Mouse (Mus musculus): ENCODE measurements at regions not wholly inside any gene's neighbourhood (a gene's known extent, or its start where the extent isn't known, plus 50 kb on each side); places are given as distances from the start of the nearest gene placed in this dataset.

DNA sequence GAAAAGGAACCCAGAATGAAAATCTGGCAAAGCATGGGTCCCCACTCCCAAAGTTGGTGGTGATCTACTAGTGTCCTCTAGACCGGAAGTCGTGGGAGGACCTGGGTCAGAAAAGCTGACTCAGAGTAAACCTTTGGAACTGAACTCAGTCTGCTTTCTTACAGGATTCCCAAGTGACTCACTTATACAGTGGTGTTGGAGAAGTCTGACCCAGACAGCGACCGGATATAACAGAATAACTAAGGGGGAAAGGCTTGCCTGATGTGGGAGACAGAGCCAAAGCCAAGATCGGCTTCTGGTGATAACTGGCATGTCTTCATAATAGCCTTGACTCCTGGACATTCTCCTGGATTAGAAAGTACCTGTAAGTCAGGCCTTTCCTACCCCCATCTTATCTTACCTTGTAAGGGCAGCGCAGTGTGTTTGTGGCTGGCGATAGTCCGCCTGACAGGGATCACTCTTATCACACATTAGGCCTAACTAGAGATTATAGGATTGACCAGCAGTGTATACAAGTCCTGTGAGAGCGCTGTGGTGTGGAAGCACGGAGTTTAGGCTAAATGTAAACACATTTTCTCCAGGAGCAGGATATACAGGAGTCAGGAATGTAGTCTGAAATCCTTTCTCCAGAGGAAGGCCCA lies 150.4 kb downstream of the Gm19410 start:
- H3K9ac ChIP-seq: no peak overlapping the region
- H3K4me2 ChIP-seq: no peak overlapping the region
- no peak overlapping the region for H3K27ac ChIP-seq
- no peaks in the 10 kb centered on the region for H3K36me3 ChIP-seq (replicated peaks)
- H3K4me3 ChIP-seq: no peak overlapping the region
- 89% methylated on average over 10 of the region's 10 CpGs for WGBS
- no peaks in the 10 kb centered on the region for H3K27me3 ChIP-seq (replicated peaks)
- 0 out of 2 replicates have a peak, but pooled peaks cover 2% of the 10 kb centered on the region for H3K4me1 ChIP-seq
- H3K9me3 ChIP-seq: no peaks in the 10 kb centered on the region
- no peak for ATAC-seq (replicated peaks)

GRCm38 (mm10) chr8:35917573-35917972 lies 152.0 kb downstream of the Gm19410 start:
- Histone ChIP-seq H3K4me1 (0 out of 2 replicates have a peak, but pooled peaks cover 2% of the 10 kb centered on the region), H3K4me3 (no peak overlapping the region), H3K9me3 (no peaks in the 10 kb centered on the region), H3K27me3 (replicated peaks) (no peaks in the 10 kb centered on the region), H3K9ac (no peak overlapping the region), H3K27ac (no peak overlapping the region), H3K4me2 (no peak overlapping the region), H3K36me3 (replicated peaks) (no peaks in the 10 kb centered on the region)
- WGBS: 72% methylated on average over 3 of the region's 3 CpGs
- no peak for ATAC-seq (replicated peaks)

DNA sequence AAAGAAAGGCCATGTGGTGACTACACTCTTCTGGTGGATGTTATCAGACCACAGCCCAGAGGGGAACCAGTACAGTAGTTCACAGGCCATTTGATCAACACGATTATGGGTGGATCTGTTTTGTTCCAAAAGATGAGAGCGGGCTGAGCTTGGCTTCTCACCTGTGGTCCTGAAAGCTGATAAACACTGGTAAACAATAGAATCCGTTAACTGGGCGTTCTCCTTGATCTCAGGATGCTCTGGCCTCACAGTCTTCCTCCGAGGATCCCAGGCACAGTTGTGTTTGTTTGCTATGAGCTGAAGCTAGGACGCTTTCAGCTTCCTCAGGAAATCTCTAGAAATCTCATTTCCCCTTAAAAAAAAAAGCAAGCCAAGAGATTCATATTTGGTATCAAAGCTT lies 153.9 kb downstream of the Gm19410 start:
- Histone ChIP-seq H3K27me3 (replicated peaks) (no peaks in the 10 kb centered on the region), H3K9ac (no peak overlapping the region), H3K9me3 (no peaks in the 10 kb centered on the region), H3K36me3 (replicated peaks) (no peaks in the 10 kb centered on the region), H3K4me1 (0 out of 2 replicates have a peak, but pooled peaks cover 2% of the 10 kb centered on the region), H3K4me3 (no peak overlapping the region), H3K4me2 (no peak overlapping the region), H3K27ac (no peak overlapping the region)
- no peak for ATAC-seq (replicated peaks)
- WGBS: 82% methylated on average over 6 of the region's 6 CpGs

GRCm38 (mm10) chr8:35919859-35920675 lies 154.5 kb downstream of the Gm19410 start:
- Histone ChIP-seq H3K4me3 (no peak overlapping the region), H3K4me2 (no peak overlapping the region), H3K9ac (no peak overlapping the region), H3K27ac (no peak overlapping the region), H3K4me1 (0 out of 2 replicates have a peak, but pooled peaks cover 2% of the 10 kb centered on the region), H3K9me3 (no peaks in the 10 kb centered on the region), H3K36me3 (replicated peaks) (no peaks in the 10 kb centered on the region), H3K27me3 (replicated peaks) (no peaks in the 10 kb centered on the region)
- WGBS: 44% methylated on average over 8 of the region's 8 CpGs
- no peak for ATAC-seq (replicated peaks)

DNA sequence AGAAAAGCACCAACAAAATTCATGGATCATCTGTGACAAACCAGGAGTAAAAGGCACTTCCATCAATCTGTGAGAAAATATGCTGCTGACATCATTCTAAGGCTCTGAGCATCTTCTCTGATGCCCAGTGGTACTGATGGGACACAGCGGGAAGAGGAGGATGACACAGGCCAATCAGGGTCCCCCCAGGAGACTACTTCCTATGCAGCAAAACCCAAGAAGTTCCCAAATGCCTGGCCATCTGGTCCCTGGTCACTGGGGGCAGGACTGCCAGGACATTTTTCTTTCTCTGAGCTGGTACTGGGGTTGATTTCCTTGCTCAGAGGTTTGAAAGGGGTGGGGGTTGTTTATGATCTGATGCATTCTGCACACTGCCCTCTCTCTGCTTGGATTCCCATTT lies 158.4 kb downstream of the Gm19410 start:
- Histone ChIP-seq H3K9ac (no peak overlapping the region), H3K27me3 (replicated peaks) (no peaks in the 10 kb centered on the region), H3K4me2 (no peak overlapping the region), H3K9me3 (no peaks in the 10 kb centered on the region), H3K27ac (no peak overlapping the region), H3K36me3 (replicated peaks) (no peaks in the 10 kb centered on the region), H3K4me3 (no peak overlapping the region), H3K4me1 (0 out of 2 replicates have a peak, but pooled peaks cover 2% of the 10 kb centered on the region)
- no peak for ATAC-seq (replicated peaks)
- 80% methylated on average over 1 of the region's 1 CpGs for WGBS

- Histone ChIP-seq H3K27me3 (replicated peaks) (no peaks in the 10 kb centered on the region), H3K9ac (no peak overlapping the region), H3K4me1 (no peaks in the 10 kb centered on the region), H3K9me3 (no peaks in the 10 kb centered on the region), H3K36me3 (replicated peaks) (no peaks in the 10 kb centered on the region), H3K27ac (no peak overlapping the region), H3K4me3 (no peak overlapping the region), H3K4me2 (no peak overlapping the region)
- WGBS: 81% methylated on average over 5 of the region's 5 CpGs
- ATAC-seq (replicated peaks): no peak
Observed at GRCm38 (mm10) chr8:35927408-35927871, 161.8 kb downstream of the Gm19410 start.

DNA sequence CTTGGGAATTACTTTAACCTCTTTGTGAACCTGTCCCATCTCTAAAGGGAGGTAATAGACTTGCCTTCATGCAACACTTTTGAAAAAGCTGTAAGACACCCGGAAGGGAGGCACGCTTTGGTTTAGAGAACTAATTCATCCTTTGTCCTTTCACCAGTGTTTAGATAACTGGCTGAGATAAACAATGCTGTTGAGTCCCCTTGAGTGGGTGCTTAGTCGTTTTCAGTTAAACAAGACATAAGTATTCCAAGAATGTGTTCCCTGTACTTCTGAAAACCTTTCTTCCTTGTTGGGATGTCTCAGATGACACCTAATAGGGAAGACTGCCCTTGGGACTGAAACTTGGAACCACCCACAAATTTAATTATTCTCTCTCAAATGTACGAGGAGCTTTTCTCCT lies 164.7 kb downstream of the Gm19410 start:
- no peak overlapping the region for H3K4me2 ChIP-seq
- no peak overlapping the region for H3K4me3 ChIP-seq

DNA sequence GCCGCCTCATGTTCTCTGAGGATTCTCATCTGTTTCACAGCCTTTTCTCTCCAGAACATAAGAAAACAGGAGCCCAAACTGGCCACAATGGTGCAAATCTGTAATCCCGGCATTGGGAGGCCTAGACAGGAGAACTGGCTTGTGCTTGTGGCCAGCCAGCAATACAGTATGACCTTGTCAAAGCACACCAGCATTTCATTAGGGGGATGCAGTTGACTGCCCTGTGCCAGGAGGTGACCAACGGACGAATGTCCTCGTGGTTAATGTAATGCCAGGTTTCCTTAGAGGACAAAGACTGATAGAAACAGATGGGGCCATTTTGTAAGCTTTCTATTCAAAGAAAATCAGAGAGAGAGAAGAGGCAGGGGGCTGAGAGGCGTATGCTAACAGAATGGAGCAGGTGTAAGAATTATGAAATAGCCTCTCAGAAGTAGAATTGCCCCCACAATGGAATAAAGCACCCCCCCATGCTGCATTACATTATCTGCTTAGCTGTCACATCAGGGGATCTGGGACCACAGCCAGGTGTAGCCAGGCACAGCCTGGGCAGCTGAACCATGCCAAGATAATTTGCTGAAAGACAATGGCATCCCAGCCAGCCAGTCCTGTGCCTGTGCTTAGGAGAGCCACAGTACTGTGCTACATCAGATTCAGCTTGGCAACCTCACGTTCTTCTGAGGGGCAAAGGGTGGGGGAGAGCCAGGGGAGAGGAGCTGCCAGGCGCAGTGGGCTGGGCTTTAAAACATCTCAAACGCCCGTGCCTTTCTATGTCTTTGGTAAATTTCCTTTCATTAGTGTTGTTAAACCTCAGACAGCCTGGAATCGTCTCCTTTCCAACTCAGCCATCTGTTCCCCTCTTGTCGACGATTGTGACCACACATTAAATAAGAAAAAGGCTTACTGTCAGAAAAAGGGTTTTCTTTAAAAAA lies 167.9 kb downstream of the Gm19410 start:
- Histone ChIP-seq H3K27me3 (replicated peaks) (no peaks in the 10 kb centered on the region), H3K27ac (peak overlapping the region; percentile 73), H3K4me2 (peak overlapping the region; percentile 20; the same call in 1 of the 2 replicates), H3K4me3 (no peak overlapping the region), H3K36me3 (replicated peaks) (no peaks in the 10 kb centered on the region), H3K9ac (no peak overlapping the region), H3K4me1 (peaks cover 13% of the 10 kb centered on the region), H3K9me3 (no peaks in the 10 kb centered on the region)
- ATAC-seq (replicated peaks): peak; percentile 97
- 15% methylated on average over 13 of the region's 13 CpGs for WGBS

More for the DNA sequence above, 164.7 kb downstream of the Gm19410 start:
- ATAC-seq (replicated peaks): no peak
- Histone ChIP-seq H3K4me1 (peaks cover 13% of the 10 kb centered on the region), H3K27me3 (replicated peaks) (no peaks in the 10 kb centered on the region), H3K27ac (no peak overlapping the region), H3K36me3 (replicated peaks) (no peaks in the 10 kb centered on the region), H3K9ac (no peak overlapping the region), H3K9me3 (no peaks in the 10 kb centered on the region)
- WGBS: 67% methylated on average over 4 of the region's 4 CpGs

GRCm38 (mm10) chr8:35934115-35934607 lies 168.6 kb downstream of the Gm19410 start:
- H3K36me3 ChIP-seq (replicated peaks): no peaks in the 10 kb centered on the region
- 43% methylated on average over 7 of the region's 7 CpGs for WGBS
- ATAC-seq (replicated peaks): peak; percentile 69
- H3K27ac ChIP-seq: peak overlapping the region; percentile 73
- peak overlapping the region; percentile 20; the same call in 1 of the 2 replicates for H3K4me2 ChIP-seq
- H3K4me3 ChIP-seq: no peak overlapping the region
- H3K4me1 ChIP-seq: peaks cover 13% of the 10 kb centered on the region
- no peaks in the 10 kb centered on the region for H3K27me3 ChIP-seq (replicated peaks)
- no peak overlapping the region for H3K9ac ChIP-seq
- no peaks in the 10 kb centered on the region for H3K9me3 ChIP-seq

DNA sequence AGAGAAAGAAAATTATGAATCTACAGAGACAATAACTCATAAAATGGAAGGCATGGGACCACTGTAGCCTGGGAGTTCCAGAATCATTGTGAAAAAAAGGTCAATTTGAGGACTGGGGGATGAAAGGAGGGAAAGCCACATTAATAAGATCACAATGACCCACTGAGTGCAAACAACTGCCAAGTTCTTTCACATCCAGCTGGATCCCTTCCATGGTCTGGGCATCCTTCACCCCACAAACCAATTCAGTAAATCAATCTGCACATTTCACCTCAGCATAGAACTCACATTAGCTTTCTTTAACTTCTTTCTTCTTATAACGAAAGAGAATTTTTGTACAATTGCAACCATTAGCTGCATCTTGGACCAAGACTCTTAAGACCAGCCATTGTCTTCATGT lies 169.4 kb downstream of the Gm19410 start:
- Histone ChIP-seq H3K4me3 (no peak overlapping the region), H3K4me2 (no peak overlapping the region), H3K4me1 (peaks cover 13% of the 10 kb centered on the region), H3K36me3 (replicated peaks) (no peaks in the 10 kb centered on the region), H3K27ac (no peak overlapping the region), H3K9ac (no peak overlapping the region), H3K27me3 (replicated peaks) (no peaks in the 10 kb centered on the region), H3K9me3 (no peaks in the 10 kb centered on the region)
- WGBS: 90% methylated on average over 1 of the region's 1 CpGs
- no peak for ATAC-seq (replicated peaks)

GRCm38 (mm10) chr8:35939199-35939598 lies 173.6 kb downstream of the Gm19410 start:
- Histone ChIP-seq H3K27ac (no peak overlapping the region), H3K4me1 (peaks cover 1% of the 10 kb centered on the region), H3K9ac (no peak overlapping the region), H3K4me2 (no peak overlapping the region), H3K9me3 (no peaks in the 10 kb centered on the region), H3K36me3 (replicated peaks) (no peaks in the 10 kb centered on the region), H3K27me3 (replicated peaks) (no peaks in the 10 kb centered on the region), H3K4me3 (no peak overlapping the region)
- ATAC-seq (replicated peaks): no peak
- 91% methylated on average over 9 of the region's 9 CpGs for WGBS

DNA sequence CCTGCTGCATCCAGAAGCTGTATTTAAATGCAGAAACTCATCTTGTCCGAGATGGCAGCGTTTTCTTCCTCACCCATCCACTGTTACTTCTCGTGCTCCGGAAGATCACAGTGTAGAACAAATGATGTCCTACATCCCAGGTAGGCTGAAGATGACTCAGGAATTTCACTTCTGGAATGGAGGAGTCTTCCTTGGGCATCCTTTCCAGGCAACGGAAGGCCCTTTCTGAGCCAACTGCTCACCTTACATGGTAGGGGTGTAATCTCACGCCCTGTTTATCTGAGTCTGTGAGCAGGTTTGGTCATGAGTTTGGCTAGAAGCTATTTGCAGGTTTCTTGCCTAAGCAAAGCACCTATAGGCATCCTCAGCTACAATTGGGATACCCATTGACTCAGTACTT lies 176.9 kb downstream of the Gm19410 start:
- Histone ChIP-seq H3K9ac (no peak overlapping the region), H3K27me3 (replicated peaks) (no peaks in the 10 kb centered on the region), H3K36me3 (replicated peaks) (no peaks in the 10 kb centered on the region), H3K4me3 (no peak overlapping the region), H3K4me1 (no peaks in the 10 kb centered on the region), H3K27ac (no peak overlapping the region), H3K9me3 (no peaks in the 10 kb centered on the region), H3K4me2 (no peak overlapping the region)
- 95% methylated on average over 6 of the region's 6 CpGs for WGBS
- no peak for ATAC-seq (replicated peaks)
